Mouse (Mus musculus) right cerebral cortex, adult 18-20 months (tissue): ENCODE measurements at regions not wholly inside any gene's neighbourhood (a gene's known extent, or its start where the extent isn't known, plus 50 kb on each side); places are given as distances from the start of the nearest gene placed in this dataset.

Experiments used
- DNase-seq: peaks from one replicate; pipeline ENCODE4 v3.0.0; 2022; ENCODE audit warnings: mixed read lengths

- DNase-seq: no peak
Measured at GRCm38 (mm10) chr10:42093176-42093759, 75.0 kb upstream of the Armc2 start.

DNA sequence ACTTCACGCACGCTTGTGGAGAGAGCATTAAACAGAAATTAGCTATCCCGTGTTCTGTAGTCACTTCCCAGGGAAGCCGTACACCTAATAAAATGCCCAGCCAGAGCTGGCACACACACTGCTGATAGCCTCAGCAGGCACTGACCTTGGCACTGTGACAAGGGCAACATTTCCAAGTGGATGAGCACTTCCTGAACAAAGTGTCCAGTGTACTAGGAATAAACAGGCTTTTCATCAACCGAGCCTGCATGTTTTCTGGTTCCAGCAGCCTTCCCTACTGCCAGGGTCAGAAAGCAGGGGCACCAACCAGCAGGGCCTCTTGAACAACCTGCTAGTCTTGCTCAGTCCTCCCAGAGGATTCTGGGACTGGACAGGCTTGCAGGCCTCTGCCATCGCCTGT lies 74.3 kb upstream of the Armc2 start:
- peak; percentile 47 for DNase-seq

DNA sequence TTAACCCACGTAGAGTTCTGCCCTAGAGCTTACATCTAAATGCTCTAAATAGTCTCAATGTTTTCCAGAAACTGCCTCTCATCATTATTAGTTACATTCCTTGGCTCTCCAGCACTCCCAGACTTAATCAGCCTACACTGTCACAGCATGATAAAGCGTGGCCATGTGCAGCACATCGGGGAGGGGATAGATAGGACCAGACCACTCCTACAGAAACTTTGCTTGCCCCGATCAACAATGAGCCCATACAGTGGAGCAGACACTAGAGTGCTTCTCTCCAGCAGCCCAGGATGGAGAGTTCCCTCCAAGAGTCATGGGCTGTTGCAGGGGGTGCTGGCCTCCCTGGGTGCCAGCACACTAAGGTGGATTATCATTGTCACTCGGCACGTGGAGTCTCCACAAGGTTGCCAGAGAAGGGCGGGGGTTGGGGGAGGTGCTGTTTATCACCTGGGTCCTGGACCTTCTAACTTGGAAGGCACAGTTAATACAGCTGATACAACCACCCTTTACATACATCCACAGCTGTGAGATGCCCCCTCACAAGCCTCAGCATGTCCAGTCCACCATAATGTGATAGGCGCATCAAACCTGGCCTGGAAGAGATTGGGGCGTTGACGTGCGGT lies 73.4 kb upstream of the Armc2 start:
- DNase-seq: no peak

DNA sequence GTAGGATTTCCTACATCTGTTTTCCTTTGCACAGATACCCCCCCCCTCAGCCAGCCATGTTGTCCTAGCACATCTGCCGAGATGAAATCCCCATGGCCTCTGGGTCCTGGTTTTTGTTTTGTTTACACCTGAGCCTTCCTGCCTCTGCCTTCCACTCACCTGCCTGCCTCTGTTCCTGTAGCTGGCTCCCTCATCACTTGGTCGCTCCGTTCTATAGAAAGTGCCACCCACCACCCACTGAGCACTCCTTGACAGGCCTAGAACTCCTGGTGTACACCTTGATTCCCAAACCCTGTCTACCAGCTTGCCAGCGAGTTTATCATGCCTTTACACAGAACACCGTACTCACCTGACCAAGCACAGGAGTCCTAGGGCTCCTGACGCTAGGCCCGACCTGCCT lies 72.6 kb upstream of the Armc2 start:
- DNase-seq: no peak

DNA sequence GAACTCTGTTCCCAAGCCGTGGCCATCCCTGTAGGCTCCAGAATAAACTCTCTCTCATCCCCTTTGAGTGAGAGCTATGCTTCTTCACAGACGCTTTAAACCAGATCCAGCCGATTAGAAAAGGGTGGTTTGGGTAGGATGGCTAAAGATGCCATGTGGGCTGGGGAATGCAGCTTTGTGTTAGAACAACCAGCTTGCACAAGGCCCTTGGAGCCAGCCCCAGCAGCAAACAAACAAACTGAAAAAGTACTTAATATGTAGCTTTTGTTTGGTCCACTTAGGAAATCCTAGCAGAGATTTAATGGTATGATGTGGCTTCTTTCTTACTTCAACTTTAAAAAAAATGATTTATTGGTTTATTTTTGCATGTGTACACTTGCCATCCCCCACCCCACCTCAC lies 71.9 kb upstream of the Armc2 start:
- DNase-seq: no peak

- peak; percentile 45 for DNase-seq
Measured at GRCm38 (mm10) chr10:42089686-42090085, 71.4 kb upstream of the Armc2 start.

DNA sequence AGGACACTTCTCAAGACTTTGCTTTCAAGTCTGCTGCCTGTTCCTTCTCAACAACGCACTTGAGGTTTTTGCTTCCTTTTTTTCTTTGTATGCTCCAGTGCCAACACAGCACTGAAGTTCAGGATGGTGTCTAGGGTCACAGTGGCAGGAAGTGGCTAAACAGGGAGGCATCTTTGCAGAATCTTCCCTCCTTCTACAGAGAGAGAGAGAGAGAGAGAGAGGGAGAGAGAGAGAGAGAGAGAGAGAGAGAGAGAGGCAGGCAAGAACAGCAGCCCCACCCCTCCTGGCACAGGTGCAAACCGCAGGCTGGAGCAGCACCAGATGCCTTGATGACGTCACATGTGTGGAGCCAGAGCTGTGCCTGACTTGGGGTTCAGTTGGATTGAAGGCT lies 71.0 kb upstream of the Armc2 start:
- DNase-seq: peak; percentile 59

GRCm38 (mm10) chr10:42088570-42089234 lies 70.5 kb upstream of the Armc2 start:
- DNase-seq: no peak

DNA sequence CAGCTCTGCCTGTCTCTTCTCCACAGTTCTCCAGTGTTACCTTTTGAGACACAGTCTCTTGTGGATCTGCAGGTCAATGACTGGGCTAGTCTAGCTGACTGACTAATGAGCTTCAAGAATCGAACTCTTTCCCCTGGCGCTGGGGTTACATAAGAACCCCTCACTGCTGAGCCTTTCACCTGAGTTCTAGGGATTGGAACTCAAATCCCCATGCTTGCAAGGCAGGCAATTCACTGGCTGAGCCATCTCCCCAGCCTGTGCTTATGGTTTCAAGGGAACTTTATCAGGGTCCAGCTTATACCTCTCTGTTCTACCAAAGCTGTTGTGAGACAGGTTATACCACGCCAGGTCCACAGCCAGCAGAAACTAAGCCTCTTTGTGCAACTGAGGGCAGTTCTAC lies 69.7 kb upstream of the Armc2 start:
- no peak for DNase-seq

DNA sequence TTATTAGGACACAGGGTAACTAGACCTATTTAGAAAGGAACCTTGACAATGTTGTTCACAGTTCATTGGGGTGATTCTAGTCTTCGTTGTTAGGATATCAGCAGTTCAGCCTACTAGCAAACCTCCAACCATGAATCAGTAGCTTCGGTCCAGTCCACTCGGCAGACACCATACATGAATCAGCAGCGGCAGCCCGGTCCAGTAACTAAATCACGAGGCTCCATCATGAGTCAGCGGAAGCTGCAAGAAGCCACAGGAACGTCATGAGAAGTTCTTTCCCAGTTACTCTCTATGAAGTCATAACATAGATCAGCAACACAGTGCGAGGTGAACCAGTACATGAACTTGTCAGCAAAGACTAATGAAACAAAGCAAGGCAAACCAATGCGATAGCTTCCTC lies 68.4 kb upstream of the Armc2 start:
- no peak for DNase-seq

DNA sequence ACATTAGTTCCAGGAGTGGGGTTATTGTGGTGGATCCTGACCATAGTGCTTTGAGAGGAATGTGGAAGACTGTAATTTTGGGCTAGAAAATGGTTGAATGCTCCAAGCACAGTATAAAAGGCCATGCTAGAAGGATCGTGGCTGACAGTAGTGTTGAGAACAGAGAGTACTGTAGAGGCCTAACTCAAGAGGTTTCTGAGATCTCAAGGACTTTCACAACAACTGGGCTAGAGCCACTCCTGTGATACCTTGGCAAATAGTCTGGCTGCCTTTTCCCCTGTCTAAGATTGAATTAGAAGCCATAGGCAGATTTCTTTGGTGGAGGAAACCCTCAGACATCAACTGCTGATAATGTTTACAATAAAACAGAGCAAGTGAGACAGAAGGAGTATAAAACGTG lies 67.1 kb upstream of the Armc2 start:
- no peak for DNase-seq

- DNase-seq: no peak
Measured at GRCm38 (mm10) chr10:42082227-42082840, 64.1 kb upstream of the Armc2 start.

DNA sequence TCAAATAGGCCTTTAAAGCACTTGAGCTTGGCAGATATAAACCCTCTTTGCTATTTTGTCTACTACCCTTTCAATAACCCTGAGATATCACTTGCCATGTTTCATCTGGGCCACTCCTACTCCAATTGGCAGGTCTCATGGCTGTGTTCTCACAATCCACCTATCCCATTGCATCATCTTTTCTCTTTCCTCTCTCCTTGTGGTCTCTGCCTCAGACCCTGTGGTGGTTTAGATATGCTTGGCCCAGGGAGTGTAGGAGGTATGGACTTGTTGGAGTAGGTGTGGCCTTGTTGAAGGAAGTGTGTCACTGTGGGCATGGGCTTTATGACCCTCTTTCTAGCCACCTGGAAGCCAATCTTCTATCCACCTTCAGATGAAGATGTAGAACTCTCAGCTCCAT lies 61.5 kb upstream of the Armc2 start:
- no peak for DNase-seq

DNA sequence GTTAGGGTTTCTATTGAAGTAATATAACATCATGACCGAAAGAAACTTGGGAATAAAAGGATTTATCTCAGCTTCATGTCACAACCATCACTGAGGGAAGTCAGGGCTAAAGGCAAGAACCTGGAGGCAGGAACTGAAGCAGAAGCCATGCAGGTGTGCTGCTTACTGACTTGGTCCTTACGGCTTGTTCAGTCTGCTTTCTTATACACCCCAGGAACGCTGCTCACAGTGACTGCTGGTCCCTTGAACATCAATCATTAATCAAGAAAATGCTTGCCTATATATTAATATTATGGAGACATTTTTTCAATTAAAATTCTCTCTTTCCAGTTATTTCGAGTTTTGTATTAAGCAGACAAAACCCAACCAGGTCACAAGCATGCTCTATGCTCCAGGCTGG lies 58.5 kb upstream of the Armc2 start:
- no peak for DNase-seq

GRCm38 (mm10) chr10:42075545-42075944 lies 57.3 kb upstream of the Armc2 start:
- no peak for DNase-seq

- no peak for DNase-seq
Measured at GRCm38 (mm10) chr10:42072758-42073157, 54.5 kb upstream of the Armc2 start.

DNA sequence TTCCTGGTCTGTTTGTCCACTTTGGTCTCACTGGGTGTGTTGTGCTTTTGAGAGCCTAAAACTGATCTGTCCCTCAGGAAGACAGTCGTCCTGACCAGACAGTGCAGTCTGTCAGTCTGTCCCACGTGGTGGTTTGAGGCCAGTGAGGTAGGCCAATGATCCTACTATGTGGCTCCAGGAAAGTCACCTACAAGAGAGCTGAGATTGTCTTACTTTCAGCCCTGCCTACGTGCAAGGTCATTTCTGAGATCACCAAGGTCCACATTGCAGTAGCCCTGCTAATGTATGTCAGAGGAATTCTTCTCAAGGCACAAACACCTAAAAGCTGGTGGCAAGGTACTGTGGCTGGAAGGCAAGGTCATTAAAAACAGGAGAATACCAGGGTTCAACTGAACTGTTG lies 53.9 kb upstream of the Armc2 start:
- no peak for DNase-seq

DNA sequence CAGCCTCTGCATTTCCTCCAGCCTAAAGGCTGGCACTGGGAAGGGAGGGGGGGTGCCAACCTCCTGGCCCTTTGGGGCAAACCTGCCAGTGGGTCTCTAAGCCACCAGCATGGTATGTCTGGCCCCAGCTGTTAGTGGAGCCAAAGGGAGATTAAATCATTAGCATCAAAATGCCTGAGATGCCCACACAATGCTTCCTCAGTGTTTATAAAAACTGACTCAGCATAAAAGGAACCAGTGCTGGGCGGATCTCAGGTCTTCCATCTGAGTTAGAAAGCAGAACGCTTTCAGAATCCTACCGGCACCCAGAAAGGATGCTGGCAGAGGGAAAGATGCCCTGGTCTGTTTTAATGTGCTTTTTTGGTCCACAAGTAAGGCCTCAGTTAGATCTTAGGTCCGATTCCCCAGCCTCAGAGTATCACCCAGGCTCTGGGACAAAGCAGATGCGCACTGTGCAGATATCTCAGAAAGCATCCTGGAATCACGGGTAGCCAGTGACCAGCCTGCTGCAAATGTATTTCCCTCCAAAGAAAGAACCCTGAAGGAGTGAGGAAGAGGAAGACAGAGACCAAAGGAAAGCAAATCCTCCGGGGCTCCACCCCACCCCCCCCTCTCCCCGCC lies 53.3 kb upstream of the Armc2 start:
- DNase-seq: no peak

GRCm38 (mm10) chr10:42070611-42071403 lies 52.6 kb upstream of the Armc2 start:
- DNase-seq: no peak

- DNase-seq: no peak
Measured at GRCm38 (mm10) chr10:42069751-42070150, 51.5 kb upstream of the Armc2 start.

GRCm38 (mm10) chr10:42068497-42068896 lies 50.3 kb upstream of the Armc2 start:
- no peak for DNase-seq
